ENCODE assay signal across 11 mouse cellular contexts in the genomic region with DNA sequence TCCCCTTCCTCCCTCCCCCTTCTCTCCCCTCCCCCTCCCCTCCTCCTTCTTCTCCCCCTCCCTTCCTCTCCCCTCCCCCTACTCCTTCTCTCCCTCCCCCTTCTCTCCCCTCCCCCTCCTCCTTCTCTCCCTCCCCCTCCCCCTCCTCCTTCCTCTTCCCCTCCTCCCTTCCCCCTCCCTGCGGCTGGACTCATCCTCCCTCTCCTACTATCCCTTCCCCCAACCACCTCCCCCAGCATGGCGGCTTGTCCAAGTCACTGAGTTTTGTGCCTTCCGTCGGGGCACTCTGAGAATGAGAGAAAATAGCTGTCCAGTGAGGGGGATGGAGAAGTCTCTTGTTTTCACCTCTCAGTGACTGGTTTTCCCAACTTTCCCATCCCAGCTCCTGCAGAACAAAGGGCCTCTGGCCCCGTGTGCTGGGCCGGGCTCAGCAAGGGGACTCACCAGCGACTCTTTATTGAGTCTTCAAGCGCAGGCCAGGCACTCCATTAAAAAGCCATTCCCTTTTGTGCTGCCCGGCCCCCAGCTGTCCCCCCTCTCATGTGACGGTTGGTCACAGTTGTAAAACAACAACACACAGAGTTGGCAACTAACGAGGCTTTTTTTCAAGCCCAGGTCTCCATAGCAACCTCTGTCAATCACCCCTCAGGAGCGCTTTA.
DNase-seq lines count a peak whose midpoint lies in the region; ATAC-seq and TF ChIP-seq lines count a peak whose summit lies in the region.
"Had no signal": no experiment of that assay in that cellular context is flagged by ENCODE, and none has a peak within 500 bp of the region (broad histone marks: within the 10 kb centered on the region; RNA-seq: fewer than 3 reads in every experiment).

No protein-coding gene starts in this region.

- no peak overlapping the region for H3K4me2 ChIP-seq in heart, embryonic 16.5 days (ENCODE audit: low read depth, low read length)
- H3K4me2 ChIP-seq in embryonic facial prominence, embryonic 11.5 days (ENCODE audit: low read depth, low read length) = no peak overlapping the region
- no peak overlapping the region for H3K4me2 ChIP-seq in limb, embryonic 11.5 days (ENCODE audit: low read depth, severe bottlenecking)

- peaks cover 49% of the 10 kb centered on the region for H3K4me1 ChIP-seq in heart, embryonic 16.5 days (ENCODE audit: control insufficient read depth, insufficient read depth, low read length)
- H3K4me1 ChIP-seq in embryonic facial prominence, embryonic 11.5 days (ENCODE audit: control insufficient read depth, insufficient read depth, low read length) = peaks cover 3% of the 10 kb centered on the region; the same call in 1 of the 2 replicates
- H3K4me1 ChIP-seq in limb, embryonic 11.5 days (ENCODE audit: control insufficient read depth, insufficient read depth, low read length) = peaks cover 19% of the 10 kb centered on the region
- H3K4me1 ChIP-seq in cerebellum, adult 2 months (ENCODE audit: control insufficient read depth, insufficient read depth, low read length) = peaks cover 24% of the 10 kb centered on the region

- H3K27ac ChIP-seq in heart, embryonic 16.5 days (ENCODE audit: low read length) = peak overlapping the region; percentile 33
- H3K27ac ChIP-seq in embryonic facial prominence, embryonic 11.5 days (replicated peaks; ENCODE audit: low read depth, low read length) = 0 out of 2 replicates have a peak overlapping the region, but pooled peaks have one; percentile 2
- H3K27ac ChIP-seq in limb, embryonic 11.5 days (replicated peaks; ENCODE audit: low read depth, low read length) = peak overlapping the region; percentile 72; the same call in 1 of the 2 replicates
- H3K27ac ChIP-seq in cerebellum, adult 2 months (ENCODE audit: insufficient read depth, low read length) = no peak overlapping the region
- H3K27ac ChIP-seq: liver, embryonic 14.5 days had no signal

- no peak for DNase-seq in heart, postnatal 36 days
- peak; percentile 56 for DNase-seq in embryonic facial prominence, embryonic 11.5 days (ENCODE audit: low spot score)
- peak; percentile 72 for DNase-seq in limb, embryonic 11.5 days (ENCODE audit: low spot score)
- DNase-seq in retina, embryonic 14.5 days (ENCODE audit: low spot score) = peak; percentile 71
- no peak for DNase-seq in liver
- no peak for DNase-seq in cerebellum, adult 2 months
- DNase-seq in lung, postnatal 4 days = no peak
- DNase-seq: cerebellum, adult 11 months; thymus, adult 2 months had no signal

- ATAC-seq in heart, embryonic 16.5 days (replicated peaks; ENCODE audit: extremely low read depth, insufficient read depth, low FRiP score) = no peak
- peak; percentile 54 for ATAC-seq in embryonic facial prominence, embryonic 11.5 days (replicated peaks; ENCODE audit: insufficient number of reproducible peaks, low FRiP score, low TSS enrichment, low read depth)
- peak; percentile 74 for ATAC-seq in limb, embryonic 11.5 days (ENCODE audit: insufficient number of reproducible peaks, low FRiP score, low TSS enrichment, low read depth)

- intact Hi-C loops in heart, postnatal 36 days (cut with DNase I) = loop anchor here (10.0 kb wide), 1 partner anchor 52 kb away; no protein-coding TSS in a partner anchor

- no peak overlapping the region for H3K4me3 ChIP-seq in heart, embryonic 16.5 days (ENCODE audit: low read length)
- H3K4me3 ChIP-seq in embryonic facial prominence, embryonic 11.5 days (ENCODE audit: low read depth, low read length) = no peak overlapping the region
- no peak overlapping the region for H3K4me3 ChIP-seq in limb, embryonic 11.5 days (ENCODE audit: low read depth, low read length)
- H3K4me3 ChIP-seq in cerebellum, adult 2 months (replicated peaks; ENCODE audit: insufficient read depth, low read depth, low read length) = no peak overlapping the region

- no peaks in the 10 kb centered on the region for H3K36me3 ChIP-seq in heart, embryonic 16.5 days (ENCODE audit: control insufficient read depth, insufficient read depth)
- no peaks in the 10 kb centered on the region for H3K36me3 ChIP-seq in embryonic facial prominence, embryonic 11.5 days (replicated peaks; ENCODE audit: control insufficient read depth, insufficient read depth, low read depth, low read length)
- no peaks in the 10 kb centered on the region for H3K36me3 ChIP-seq in limb, embryonic 11.5 days (ENCODE audit: control insufficient read depth, insufficient read depth, low read length)

- no peaks in the 10 kb centered on the region for H3K9me3 ChIP-seq in heart, embryonic 16.5 days (replicated peaks; ENCODE audit: control insufficient read depth, low read length)
- no peaks in the 10 kb centered on the region for H3K9me3 ChIP-seq in embryonic facial prominence, embryonic 11.5 days (replicated peaks; ENCODE audit: control insufficient read depth, low read length)
- H3K9me3 ChIP-seq in limb, embryonic 11.5 days (ENCODE audit: control insufficient read depth, low read length) = no peaks in the 10 kb centered on the region

- TF ChIP-seq CTCF in cerebellum, adult 2 months (IDR thresholded peaks at IDR 0.05; ENCODE audit: borderline replicate concordance, insufficient read depth, low read depth, low read length) = no peak

- WGBS in heart, embryonic 16.5 days = 18% methylated on average over 12 of the region's 12 CpGs
- 6% methylated on average over 12 of the region's 12 CpGs for WGBS in embryonic facial prominence, embryonic 11.5 days
- 4% methylated on average over 12 of the region's 12 CpGs for WGBS in limb, embryonic 11.5 days
- 3% methylated on average over 12 of the region's 12 CpGs for WGBS in cerebellum, adult 2 months

- H3K9ac ChIP-seq in heart, embryonic 16.5 days (ENCODE audit: low read length) = no peak overlapping the region
- no peak overlapping the region for H3K9ac ChIP-seq in embryonic facial prominence, embryonic 11.5 days (replicated peaks; ENCODE audit: low read length)
- H3K9ac ChIP-seq in limb, embryonic 11.5 days (ENCODE audit: low read length) = no peak overlapping the region
- H3K9ac ChIP-seq: liver, embryonic 14.5 days had no signal

- H3K27me3 ChIP-seq in heart, embryonic 16.5 days (ENCODE audit: control insufficient read depth, insufficient read depth, low read length) = no peaks in the 10 kb centered on the region
- peaks cover 31% of the 10 kb centered on the region for H3K27me3 ChIP-seq in embryonic facial prominence, embryonic 11.5 days (ENCODE audit: control insufficient read depth, insufficient read depth, low read length)
- peaks cover 7% of the 10 kb centered on the region for H3K27me3 ChIP-seq in limb, embryonic 11.5 days (ENCODE audit: control insufficient read depth, insufficient read depth, low read length)
- peaks cover 3% of the 10 kb centered on the region; the same call in 1 of the 2 replicates for H3K27me3 ChIP-seq in cerebellum, adult 2 months (ENCODE audit: control insufficient read depth, insufficient read depth, low read length)

- TF ChIP-seq POLR2A in cerebellum, adult 2 months (IDR thresholded peaks at IDR 0.05; ENCODE audit: borderline replicate concordance, insufficient read depth, low read length) = no peak

Comparison
In these comparisons a context has a peak if more than half of its experiments do, and no peak if none do; other contexts are left out.
1. DNase-seq: peak in embryonic facial prominence, embryonic 11.5 days (single experiment), limb, embryonic 11.5 days (single experiment) and retina, embryonic 14.5 days (single experiment); none in heart, postnatal 36 days (0 of 2), liver (single experiment), cerebellum, adult 2 months (0 of 2) and lung, postnatal 4 days (0 of 2).